Mouse (Mus musculus): Measurements from ENCODE around the gene Otulin.

- TF ChIP-seq POLR2A (IDR thresholded peaks at IDR 0.05; ENCODE audit: extremely low read depth, insufficient read depth, low read length) (no peak), CTCF (IDR thresholded peaks at IDR 0.05; ENCODE audit: extremely low read depth, insufficient read depth, low read length) (no peak)
These were observed 121.5 kb downstream of the Otulin start for GRCm38 (mm10) chr15:27508982-27509381.

Measured in cortical plate, adult 2 months (tissue).